10 mouse cellular contexts compared by ENCODE assay signal in genomic region chr14:24232641-24233633, GRCm38 (mm10). TPM values are rescaled to one million over a fixed set of nuclear protein-coding genes. Genes with fewer than 3 reads are reported as not detected.
DNase-seq lines count a peak whose midpoint lies in the region; ATAC-seq and TF ChIP-seq lines count a peak whose summit lies in the region.
"Had no signal": no experiment of that assay in that cellular context is flagged by ENCODE, and none has a peak within 500 bp of the region (broad histone marks: within the 10 kb centered on the region; RNA-seq: fewer than 3 reads in every experiment).

No protein-coding gene starts in this region.

- no peaks in the 10 kb centered on the region for H3K9me3 ChIP-seq in midbrain, embryonic 14.5 days (ENCODE audit: control insufficient read depth, low read length)
- H3K9me3 ChIP-seq in midbrain, embryonic 16.5 days (replicated peaks; ENCODE audit: control insufficient read depth, low read length, poor library complexity, severe bottlenecking), result no peaks in the 10 kb centered on the region
- no peaks in the 10 kb centered on the region for H3K9me3 ChIP-seq in heart, embryonic 10.5 days
- H3K9me3 ChIP-seq in limb, embryonic 14.5 days (ENCODE audit: control insufficient read depth, low read length), result no peaks in the 10 kb centered on the region

- H3K27ac ChIP-seq in midbrain, embryonic 14.5 days (replicated peaks; ENCODE audit: low read depth, low read length), result 0 out of 2 replicates have a peak overlapping the region, but pooled peaks have one; percentile 32
- H3K27ac ChIP-seq in midbrain, embryonic 16.5 days (ENCODE audit: low read length), result no peak overlapping the region
- peak overlapping the region; percentile 81 for H3K27ac ChIP-seq in heart, embryonic 10.5 days
- H3K27ac ChIP-seq in limb, embryonic 14.5 days (replicated peaks; ENCODE audit: low read depth, low read length), result peak overlapping the region; percentile 52; the same call in 1 of the 2 replicates
- H3K27ac ChIP-seq: macrophage had no signal

- no peak for TF ChIP-seq POLR2A in limb, embryonic 14.5 days (IDR thresholded peaks at IDR 0.05; ENCODE audit: borderline replicate concordance, extremely low read depth, insufficient read depth, insufficient read length)

- H3K36me3 ChIP-seq in midbrain, embryonic 14.5 days (ENCODE audit: control insufficient read depth, insufficient read depth, low read length), result no peaks in the 10 kb centered on the region
- no peaks in the 10 kb centered on the region for H3K36me3 ChIP-seq in midbrain, embryonic 16.5 days (ENCODE audit: control insufficient read depth, insufficient read depth, low read length)
- no peaks in the 10 kb centered on the region for H3K36me3 ChIP-seq in heart, embryonic 10.5 days
- H3K36me3 ChIP-seq in limb, embryonic 14.5 days (ENCODE audit: control insufficient read depth, insufficient read depth, low read length), result no peaks in the 10 kb centered on the region; the same call in none of the 2 replicates

- no peak overlapping the region for H3K9ac ChIP-seq in midbrain, embryonic 14.5 days (replicated peaks; ENCODE audit: low read length)
- no peak overlapping the region for H3K9ac ChIP-seq in midbrain, embryonic 16.5 days (ENCODE audit: low read depth, low read length)
- H3K9ac ChIP-seq in limb, embryonic 14.5 days (ENCODE audit: low read depth, low read length, severe bottlenecking), result no peak overlapping the region

- DNase-seq in cerebellum, adult 11-12 months, result peak; percentile 22
- DNase-seq in cerebellum, postnatal 36 days, result no peak
- DNase-seq in midbrain, embryonic 14.5 days, result no peak
- DNase-seq in heart, embryonic 10.5 days (ENCODE audit: low spot score), result no peak
- DNase-seq in limb, embryonic 14.5 days (ENCODE audit: low spot score), result no peak
- no peak for DNase-seq in spleen, postnatal 10 days (ENCODE audit: low spot score in 2 of 2)

- H3K27me3 ChIP-seq in midbrain, embryonic 14.5 days (ENCODE audit: control insufficient read depth, insufficient read depth, low read length), result no peaks in the 10 kb centered on the region
- no peaks in the 10 kb centered on the region for H3K27me3 ChIP-seq in midbrain, embryonic 16.5 days (ENCODE audit: control insufficient read depth, insufficient read depth, low read depth, low read length)
- H3K27me3 ChIP-seq in heart, embryonic 10.5 days (ENCODE audit: insufficient read depth, poor library complexity, severe bottlenecking), result no peaks in the 10 kb centered on the region
- H3K27me3 ChIP-seq in limb, embryonic 14.5 days (ENCODE audit: control insufficient read depth, insufficient read depth, low read length), result no peaks in the 10 kb centered on the region

- ATAC-seq in midbrain, embryonic 14.5 days (ENCODE audit: low FRiP score, low TSS enrichment), result no peak
- no peak for ATAC-seq in midbrain, embryonic 16.5 days
- peak; percentile 65; the same call in 1 of the 2 replicates for ATAC-seq in limb, embryonic 14.5 days (ENCODE audit: low FRiP score, low read depth)
- ATAC-seq in megakaryocyte, adult 5-6 weeks (ENCODE audit: poor library complexity, severe bottlenecking), result no peak

- no peak overlapping the region for H3K4me3 ChIP-seq in midbrain, embryonic 14.5 days (replicated peaks; ENCODE audit: low read depth, low read length)
- no peak overlapping the region for H3K4me3 ChIP-seq in midbrain, embryonic 16.5 days (ENCODE audit: low read depth, low read length)
- H3K4me3 ChIP-seq in heart, embryonic 10.5 days, result no peak overlapping the region
- no peak overlapping the region for H3K4me3 ChIP-seq in limb, embryonic 14.5 days (replicated peaks; ENCODE audit: low read length)
- H3K4me3 ChIP-seq: erythroblast, embryonic 14.5 days had no signal

- 68% methylated on average over 12 of the region's 12 CpGs for WGBS in midbrain, embryonic 14.5 days
- whole genome bisulfite sequencing in midbrain, embryonic 16.5 days, result 73% methylated on average over 11 of the region's 12 CpGs
- WGBS in heart, embryonic 10.5 days, result 38% methylated on average over 11 of the region's 12 CpGs
- WGBS in limb, embryonic 14.5 days, result 55% methylated on average over 11 of the region's 12 CpGs

- no peak overlapping the region for H3K4me2 ChIP-seq in midbrain, embryonic 14.5 days (ENCODE audit: low read length)
- H3K4me2 ChIP-seq in midbrain, embryonic 16.5 days (ENCODE audit: low read length), result no peak overlapping the region
- H3K4me2 ChIP-seq in limb, embryonic 14.5 days (replicated peaks; ENCODE audit: low read depth, low read length, severe bottlenecking), result no peak overlapping the region

- no peaks in the 10 kb centered on the region for H3K4me1 ChIP-seq in midbrain, embryonic 14.5 days (ENCODE audit: control insufficient read depth, insufficient read depth, low read length)
- no peaks in the 10 kb centered on the region; the same call in 1 of the 2 replicates for H3K4me1 ChIP-seq in midbrain, embryonic 16.5 days (ENCODE audit: control insufficient read depth, insufficient read depth, low read length)
- peaks cover 62% of the 10 kb centered on the region for H3K4me1 ChIP-seq in heart, embryonic 10.5 days
- H3K4me1 ChIP-seq in limb, embryonic 14.5 days (ENCODE audit: control insufficient read depth, insufficient read depth, low read length), result peaks cover 18% of the 10 kb centered on the region

RNA-seq across cellular contexts. Expression of gene Dlg5, which starts 12.8 kb away (rescaled TPM):
- polyA plus RNA-seq in midbrain, embryonic 14.5 days (2014; fragmentation: Nextera tagmentation; extraction: Ambion mirVana), result 32.9 TPM in 2 replicates
- polyA plus RNA-seq in midbrain, embryonic 16.5 days (2015; fragmentation: Nextera tagmentation; extraction: Ambion mirVana), result 21.4 and 23.5 TPM in 2 replicates
- 11.3 and 15.1 TPM in 2 replicates for polyA plus RNA-seq in heart, embryonic 10.5 days (2016; fragmentation: Nextera tagmentation; extraction: Ambion mirVana)
- 83.5 and 107 TPM in 2 replicates for polyA plus RNA-seq in limb, embryonic 14.5 days (2012; rRNA removed)
- 42.6 and 45.4 TPM in 2 replicates for polyA plus RNA-seq in limb, embryonic 14.5 days (2014; fragmentation: Nextera tagmentation; extraction: Ambion mirVana)
- total RNA-seq in megakaryocyte, adult 5-6 weeks (2015), result 0.16 TPM in 1 of 2 replicates, not detected in the other
- total RNA-seq in megakaryocyte, adult 5-6 weeks (2017), result 0.04 and 1.5 TPM in 2 replicates
